Mouse (Mus musculus) G1E-ER4 (cell line): ENCODE results near the gene Pycard. TPM values are rescaled to one million over a fixed set of nuclear protein-coding genes. Genes with fewer than 3 reads are reported as not detected.

Source experiments
- GATA1 ChIP-seq: IDR thresholded peaks from one replicate; pipeline ENCODE4 v1.8.0; 2012; ENCODE audit warnings: low read length, inconsistent platforms
- polyA plus RNA-seq: library from polyadenylated mRNA; stranded (reverse); fragments of >175 nt; gene quantifications from 2 replicates; pipeline ENCODE4 v1.2.3, GENCODE M21; 2012

Pycard gene
- polyA plus RNA-seq, result 0.28 and 0.46 TPM in 2 replicates

GRCm38 (mm10) chr7:127993341-127993977 is at the start of gene Pycard:
TSS of gene Pycard (minus strand) at chr7:127993867.
- TF ChIP-seq GATA1, result no peak

DNA sequence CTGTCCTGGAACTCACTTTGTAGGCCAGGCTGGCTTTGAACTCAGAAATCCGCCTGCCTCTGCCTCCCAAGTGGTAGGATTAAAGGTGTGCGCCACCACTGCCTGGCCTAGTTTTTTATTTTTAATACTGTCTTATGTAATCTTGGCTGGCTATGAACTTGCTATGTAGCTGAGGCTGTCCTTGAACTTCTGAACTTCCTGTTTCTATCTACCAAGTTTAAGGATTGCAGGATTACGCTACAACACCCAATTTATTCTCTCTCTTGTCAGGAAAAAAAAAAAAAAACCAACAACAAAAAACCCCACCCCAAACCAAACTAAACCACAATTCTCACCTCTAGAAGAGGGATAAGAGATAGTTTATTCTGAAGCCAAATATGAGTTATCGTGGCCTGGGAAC is 39.9 kb upstream of the Pycard start:
- no peak for TF ChIP-seq GATA1

DNA sequence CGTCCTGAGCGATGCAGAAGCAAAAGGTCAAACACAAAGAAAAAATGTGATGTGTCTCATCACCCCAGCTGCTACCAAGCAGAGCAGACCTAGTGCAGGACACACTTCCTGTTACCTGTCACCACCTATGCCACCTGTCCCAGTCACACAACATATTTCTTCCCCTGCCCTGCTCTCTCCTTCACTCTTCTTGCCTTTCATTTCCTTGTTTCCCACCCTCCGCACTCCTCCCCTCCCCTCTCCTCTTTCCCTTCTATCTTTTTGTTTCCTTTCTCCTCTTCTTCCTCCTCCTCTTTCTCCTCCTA is 39.3 kb upstream of the Pycard start:
- no peak for TF ChIP-seq GATA1

- no peak for TF ChIP-seq GATA1
Observed at GRCm38 (mm10) chr7:128032290-128032988, 38.8 kb upstream of the Pycard start.

DNA sequence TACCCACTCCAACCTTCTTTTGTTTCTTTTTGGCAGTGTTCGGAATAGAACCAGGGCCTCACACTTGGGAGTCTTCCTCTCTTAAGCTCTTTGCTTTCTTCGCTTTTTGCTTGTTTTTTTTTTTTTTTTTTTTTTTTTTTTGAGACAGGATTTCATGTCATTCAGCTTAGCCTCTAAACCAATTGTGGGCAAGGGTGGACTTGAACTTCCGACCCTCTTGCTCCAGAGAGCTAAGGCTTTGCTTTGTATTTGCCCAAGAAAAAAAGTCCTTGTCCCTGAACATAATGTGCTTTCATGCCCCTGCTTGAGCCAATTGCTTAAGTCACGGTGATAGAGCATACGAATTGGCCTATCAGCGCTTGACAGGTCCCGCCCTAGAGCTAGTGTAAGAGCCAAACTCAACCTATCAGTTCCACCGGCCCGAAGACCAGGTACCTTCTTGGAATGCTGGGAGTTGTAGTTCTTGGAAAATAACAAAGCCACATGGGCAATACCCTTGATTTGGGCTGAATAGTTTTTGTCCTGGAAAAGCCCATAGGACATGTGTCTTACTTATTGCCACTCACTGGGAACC is 37.8 kb upstream of the Pycard start:
- TF ChIP-seq GATA1, result no peak

- no peak for TF ChIP-seq GATA1
Observed at GRCm38 (mm10) chr7:128025381-128025780, 31.7 kb upstream of the Pycard start.

DNA sequence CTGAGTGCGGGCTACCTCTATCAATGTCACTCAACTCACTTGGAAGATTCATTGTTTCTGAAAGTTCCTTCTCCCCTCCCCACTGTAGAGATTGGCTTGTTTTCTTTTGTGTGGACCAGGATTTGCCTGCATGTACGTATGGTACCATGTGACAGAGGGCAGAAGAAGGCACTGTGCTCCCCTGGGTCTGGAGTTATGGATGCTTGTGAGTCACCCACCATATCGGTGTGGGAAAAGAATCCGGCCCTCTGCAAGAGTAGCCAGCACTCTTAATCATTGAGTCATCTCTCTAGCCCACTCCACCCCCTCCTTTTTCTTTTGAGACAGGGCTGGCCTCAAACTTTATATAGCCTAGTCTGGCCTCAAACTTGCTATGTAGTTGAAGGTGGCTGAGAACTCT is 31.3 kb upstream of the Pycard start:
- TF ChIP-seq GATA1, result no peak

- TF ChIP-seq GATA1, result no peak
Observed at GRCm38 (mm10) chr7:128024364-128024763, 30.7 kb upstream of the Pycard start.

DNA sequence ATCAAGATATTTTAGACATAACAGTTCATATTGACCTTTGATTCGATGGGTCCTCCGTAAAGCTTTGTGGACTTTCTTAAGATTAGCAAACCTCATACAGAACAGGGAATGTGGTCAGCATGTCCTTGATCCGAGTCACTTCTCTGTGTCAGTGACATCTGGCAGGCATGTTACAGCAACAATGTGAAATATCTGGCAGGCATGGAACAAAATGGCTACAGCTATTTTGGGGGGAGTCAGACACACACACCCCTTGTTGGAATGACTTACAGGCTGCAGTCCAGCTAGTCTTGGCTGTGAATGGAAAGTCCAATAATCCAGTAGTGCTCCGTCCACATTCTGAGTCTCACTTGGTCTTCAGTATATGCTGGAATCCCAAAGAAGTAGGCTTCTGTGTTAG is 29.9 kb upstream of the Pycard start:
- no peak for TF ChIP-seq GATA1

DNA sequence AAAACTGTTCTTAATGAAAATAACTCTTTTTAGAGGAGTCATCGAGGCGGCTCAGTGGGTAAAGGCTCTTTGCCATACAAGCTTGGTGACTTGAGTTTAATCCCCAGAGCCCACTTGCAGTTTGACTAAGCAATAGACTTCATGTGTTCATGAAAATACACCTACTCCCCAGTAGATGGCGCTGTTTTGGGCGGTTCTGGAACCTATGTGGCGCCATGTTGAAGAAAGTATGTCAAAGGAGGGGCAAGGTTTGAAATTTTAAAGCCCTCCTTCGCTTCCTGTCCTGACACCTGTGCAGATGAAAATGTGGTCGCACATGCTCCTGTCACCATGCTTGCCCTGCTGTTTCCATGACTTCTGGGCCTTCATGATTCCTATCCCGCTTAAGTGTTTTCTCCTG is 29.3 kb upstream of the Pycard start:
- TF ChIP-seq GATA1, result no peak

DNA sequence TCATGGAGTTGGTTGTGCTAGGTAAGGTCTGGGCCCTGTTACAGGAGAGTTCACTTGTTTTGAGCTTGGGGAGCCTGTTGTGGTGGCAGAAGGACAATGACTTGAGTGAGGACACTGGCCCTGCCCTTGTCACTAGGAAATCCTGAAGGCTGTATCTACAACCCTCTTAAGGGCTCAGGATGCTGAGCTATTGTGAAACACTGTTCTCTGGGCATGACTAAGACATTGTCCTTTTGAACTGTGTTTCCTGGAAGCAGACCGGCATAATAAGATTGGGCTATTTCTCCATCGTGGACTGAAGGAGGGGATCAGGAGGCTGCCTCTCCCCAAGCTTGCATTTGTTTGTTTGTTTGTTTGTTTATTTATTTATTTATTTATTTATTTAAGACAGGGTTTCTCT is 25.5 kb upstream of the Pycard start:
- TF ChIP-seq GATA1, result no peak

DNA sequence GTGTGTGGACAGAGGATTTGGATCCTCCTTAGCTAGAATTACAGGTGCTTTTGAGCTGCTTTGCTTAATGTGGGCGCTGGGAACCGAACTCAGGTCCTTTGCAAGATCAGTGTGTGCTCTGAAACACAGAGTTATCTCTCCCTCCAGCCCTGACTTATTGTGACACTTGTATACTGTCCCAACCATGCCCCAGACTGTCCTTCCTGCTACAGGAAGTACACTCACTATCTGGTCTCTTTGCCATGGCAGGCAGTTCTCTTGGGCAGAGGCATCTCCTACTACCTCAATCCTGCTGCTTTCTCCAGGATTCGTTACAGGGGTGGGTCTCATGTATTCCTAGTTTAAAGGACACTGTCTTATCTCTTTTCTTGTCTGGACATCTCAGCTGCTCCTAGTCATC is 24.6 kb upstream of the Pycard start:
- TF ChIP-seq GATA1, result no peak

- TF ChIP-seq GATA1, result no peak
Observed at GRCm38 (mm10) chr7:128016650-128017049, 23.0 kb upstream of the Pycard start.

DNA sequence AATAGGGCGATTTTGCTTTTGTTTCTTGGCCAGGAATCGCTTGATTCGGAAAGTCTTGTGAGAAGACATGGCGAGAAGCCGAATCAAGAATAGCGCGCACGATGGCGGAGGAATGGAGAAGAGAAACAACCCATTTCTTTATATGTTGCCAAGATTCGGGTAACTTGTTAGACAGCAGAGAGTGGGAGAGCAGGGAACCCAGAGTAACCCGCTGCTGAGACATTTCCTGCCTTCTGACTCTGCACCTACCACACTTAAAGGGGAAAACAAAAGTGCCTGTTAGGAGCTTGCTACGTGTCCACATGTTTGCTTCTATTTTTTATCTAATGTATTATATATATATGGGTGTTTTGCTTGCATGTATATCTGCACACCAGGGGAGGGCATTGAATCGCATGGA is 19.4 kb upstream of the Pycard start:
- no peak for TF ChIP-seq GATA1

DNA sequence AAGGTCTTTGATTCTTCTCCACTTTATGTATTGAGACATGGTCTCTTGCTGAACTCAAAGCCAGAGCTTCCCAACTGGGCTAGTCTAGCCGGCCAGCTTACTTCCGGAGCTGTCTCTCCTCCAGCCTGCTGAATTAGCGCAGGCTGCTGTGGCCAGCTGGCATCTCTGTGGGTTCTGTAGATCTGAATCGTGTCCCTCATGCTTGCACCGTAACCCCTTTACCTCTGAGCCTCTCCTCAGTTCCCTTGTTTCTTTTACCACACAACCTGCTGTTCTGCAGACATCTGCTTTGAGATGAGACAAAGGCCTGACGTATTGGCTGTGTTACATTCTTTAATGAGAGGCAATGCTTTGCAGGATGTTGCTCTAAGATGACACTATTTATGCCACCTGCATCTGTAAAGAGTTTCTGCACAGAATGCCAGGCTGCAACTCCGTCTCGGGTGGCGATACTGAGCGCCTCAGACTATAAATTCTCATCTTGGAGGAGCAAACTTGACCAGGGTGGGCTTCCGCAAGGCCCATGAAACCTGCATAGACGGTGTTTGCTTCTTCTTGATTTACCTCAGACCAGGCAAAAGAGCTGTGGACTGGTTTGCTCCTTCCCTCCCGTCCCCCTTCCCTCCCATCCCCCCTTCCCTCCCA is 18.6 kb upstream of the Pycard start:
- TF ChIP-seq GATA1, result no peak

GRCm38 (mm10) chr7:128009715-128010340 is 16.2 kb upstream of the Pycard start:
- no peak for TF ChIP-seq GATA1
